Mouse (Mus musculus) stomach, embryonic 16.5 days (tissue): ENCODE data around the gene Fam92b. TPM values are rescaled to one million over a fixed set of nuclear protein-coding genes. Genes with fewer than 3 reads are reported as not detected.

ENCODE experiments used
- ATAC-seq: fragments of 200-750 bp; cut with Nextera tagmentation; 2 replicates; pipeline ENCODE4 v1.8.0; 2017; ENCODE audit warnings: moderate number of reproducible peaks, moderate TSS enrichment; ENCODE audit not compliant: insufficient read depth, low FRiP score
- H3K27ac ChIP-seq: fragments of 300-500 bp; sonication (generic); 2 replicates; pipeline ENCODE4 v1.5.1; 2014; ENCODE audit warnings: low read length
- H3K27me3 ChIP-seq: fragments of 300-500 bp; sonication (generic); 2 replicates; pipeline ENCODE4 v1.6.1; 2014; ENCODE audit warnings: low read length, control low read depth, mixed read lengths; ENCODE audit not compliant: control insufficient read depth, insufficient read depth
- H3K36me3 ChIP-seq: fragments of 300-500 bp; sonication (generic); 2 replicates; pipeline ENCODE4 v1.6.1; 2014; ENCODE audit warnings: low read length; ENCODE audit not compliant: control insufficient read depth, insufficient read depth
- H3K4me1 ChIP-seq: fragments of 300-500 bp; sonication (generic); 2 replicates; pipeline ENCODE4 v1.6.1; 2014; ENCODE audit warnings: low read length, control low read depth, mixed read lengths; ENCODE audit not compliant: control insufficient read depth, insufficient read depth
- H3K4me2 ChIP-seq: fragments of 300-500 bp; sonication (generic); 2 replicates; pipeline ENCODE4 v1.6.1; 2014; ENCODE audit warnings: low read depth, low read length, mixed read lengths
- H3K4me3 ChIP-seq: fragments of 300-500 bp; sonication (generic); replicated peaks from 2 replicates; pipeline ENCODE4 v1.5.1; 2014; ENCODE audit warnings: mild to moderate bottlenecking, low read length
- H3K9ac ChIP-seq: fragments of 300-500 bp; sonication (generic); 2 replicates; pipeline ENCODE4 v1.6.1; 2014; ENCODE audit warnings: low read length
- H3K9me3 ChIP-seq: fragments of 300-500 bp; sonication (generic); replicated peaks from 2 replicates; pipeline ENCODE4 v1.6.1; 2016; ENCODE audit warnings: low read length, control low read depth; ENCODE audit not compliant: control insufficient read depth
- WGBS: fragments of 180-500 bp; shearing (Covaris S2); extraction: QIAGEN DNeasy Blood & Tissue Kit; methylation state at CpG from one replicate; pipeline ENCODE4 v1.1.7; 2014; 5-methylcytosine and 5-hydroxymethylcytosine counted together
- polyA plus RNA-seq: library from polyadenylated mRNA; unstranded; fragments of >200 nt; fragmentation: Nextera tagmentation; extraction: Ambion mirVana; gene quantifications from 2 replicates; pipeline ENCODE4 v1.2.1, GENCODE M21; 2015

Fam92b gene
- polyA plus RNA-seq, 1 experiment from 2014 or later = 0.72 TPM

GRCm38 (mm10) chr8:120118847-120119246 is 58.4 kb downstream of the Fam92b start:
- no peak overlapping the region for H3K4me2 ChIP-seq
- ATAC-seq = no peak
- no peak overlapping the region for H3K4me3 ChIP-seq
- H3K4me1 ChIP-seq = peaks cover 5% of the 10 kb centered on the region
- no peaks in the 10 kb centered on the region for H3K36me3 ChIP-seq
- no peak overlapping the region for H3K27ac ChIP-seq
- H3K9me3 ChIP-seq = no peaks in the 10 kb centered on the region
- no peak overlapping the region for H3K9ac ChIP-seq
- WGBS = 73% methylated on average over 5 of the region's 5 CpGs
- H3K27me3 ChIP-seq = peaks cover 16% of the 10 kb centered on the region

GRCm38 (mm10) chr8:120118162-120118561 is 59.1 kb downstream of the Fam92b start:
- ATAC-seq = no peak
- no peak overlapping the region for H3K4me3 ChIP-seq
- no peak overlapping the region for H3K4me2 ChIP-seq
- no peak overlapping the region for H3K9ac ChIP-seq
- WGBS = 71% methylated on average over 9 of the region's 9 CpGs
- no peaks in the 10 kb centered on the region for H3K36me3 ChIP-seq
- H3K4me1 ChIP-seq = peaks cover 5% of the 10 kb centered on the region
- H3K27ac ChIP-seq = no peak overlapping the region
- peaks cover 16% of the 10 kb centered on the region for H3K27me3 ChIP-seq
- no peaks in the 10 kb centered on the region for H3K9me3 ChIP-seq

- Histone ChIP-seq H3K4me3 (no peak overlapping the region), H3K4me1 (peaks cover 11% of the 10 kb centered on the region), H3K27ac (no peak overlapping the region), H3K4me2 (no peak overlapping the region), H3K27me3 (peaks cover 16% of the 10 kb centered on the region), H3K36me3 (no peaks in the 10 kb centered on the region), H3K9ac (no peak overlapping the region), H3K9me3 (no peaks in the 10 kb centered on the region)
- WGBS = 69% methylated on average over 7 of the region's 7 CpGs
- no peak for ATAC-seq
These were observed 60.7 kb downstream of the Fam92b start for GRCm38 (mm10) chr8:120116600-120116999.

Other genes starting within 250 kb of the Fam92b start
- 38.1 and 39.7 TPM in 2 replicates for gene Crispld2, start 185.0 kb downstream of the Fam92b start, polyA plus RNA-seq
- gene Zdhhc7, start 76.0 kb downstream of the Fam92b start, polyA plus RNA-seq = 30.2 and 31.1 TPM in 2 replicates
- 7.5 and 9.1 TPM in 2 replicates for gene 6430548M08Rik, start 63.3 kb downstream of the Fam92b start, polyA plus RNA-seq
- 6.0 and 6.9 TPM in 2 replicates for gene Gse1, start 51.0 kb upstream of the Fam92b start, polyA plus RNA-seq